Mouse (Mus musculus) cerebellum, adult (tissue): ENCODE data around the gene Smoc1.
A peak's percentile ranks its signal among the peaks of the same experiment; 100 is the strongest.

Source experiments
- ATAC-seq: cut with Nextera tagmentation; 2 replicates; pipeline ENCODE4 v1.9.2; 2017; ENCODE audit warnings: mild to moderate bottlenecking, moderate library complexity, mixed read lengths; ENCODE audit not compliant: insufficient number of reproducible peaks, low FRiP score, low TSS enrichment

The Smoc1 gene

GRCm38 (mm10) chr12:81077953-81078646 is 51.5 kb downstream of the Smoc1 start:
- ATAC-seq = no peak

- no peak for ATAC-seq
Measured at GRCm38 (mm10) chr12:81080345-81080744, 53.7 kb downstream of the Smoc1 start.

- ATAC-seq = no peak
Measured at GRCm38 (mm10) chr12:81081031-81081430, 54.4 kb downstream of the Smoc1 start.

GRCm38 (mm10) chr12:81083146-81083545 is 56.5 kb downstream of the Smoc1 start:
- ATAC-seq = no peak

GRCm38 (mm10) chr12:81085244-81085643 is 58.6 kb downstream of the Smoc1 start:
- no peak for ATAC-seq

GRCm38 (mm10) chr12:81088131-81088530 is 61.5 kb downstream of the Smoc1 start:
- no peak for ATAC-seq

- ATAC-seq = no peak
Measured at GRCm38 (mm10) chr12:81091641-81092040, 65.0 kb downstream of the Smoc1 start.

GRCm38 (mm10) chr12:81092641-81093040 is 66.0 kb downstream of the Smoc1 start:
- ATAC-seq = no peak

GRCm38 (mm10) chr12:81093211-81093610 is 66.6 kb downstream of the Smoc1 start:
- no peak for ATAC-seq

- ATAC-seq = no peak
Measured at GRCm38 (mm10) chr12:81094766-81095405, 68.3 kb downstream of the Smoc1 start.

GRCm38 (mm10) chr12:81097267-81097666 is 70.7 kb downstream of the Smoc1 start:
- no peak for ATAC-seq

- no peak for ATAC-seq
Measured at GRCm38 (mm10) chr12:81097738-81098137, 71.1 kb downstream of the Smoc1 start.

GRCm38 (mm10) chr12:81099161-81099560 is 72.6 kb downstream of the Smoc1 start:
- ATAC-seq = no peak

GRCm38 (mm10) chr12:81101691-81102090 is 75.1 kb downstream of the Smoc1 start:
- ATAC-seq = no peak

- no peak for ATAC-seq
Measured at GRCm38 (mm10) chr12:81104546-81104945, 77.9 kb downstream of the Smoc1 start.

- peak; percentile 76 for ATAC-seq
Measured at GRCm38 (mm10) chr12:81105721-81106633, 79.4 kb downstream of the Smoc1 start.

- ATAC-seq = no peak
Measured at GRCm38 (mm10) chr12:81107278-81108100, 80.9 kb downstream of the Smoc1 start.

- no peak for ATAC-seq
Measured at GRCm38 (mm10) chr12:81108600-81109011, 82.0 kb downstream of the Smoc1 start.

- ATAC-seq = no peak
Measured at GRCm38 (mm10) chr12:81110006-81110405, 83.4 kb downstream of the Smoc1 start.

GRCm38 (mm10) chr12:81112321-81112720 is 85.7 kb downstream of the Smoc1 start:
- ATAC-seq = no peak
